Mouse (Mus musculus) bone marrow macrophage, adult 2 months (primary cell): Measurements from ENCODE around the gene Hapln4.

Experiments used
- CTCF ChIP-seq: IDR thresholded peaks from 2 replicates; pipeline ENCODE4 v1.5.1; 2012; ENCODE audit warnings: low read depth, mild to moderate bottlenecking, low read length, moderate library complexity
- POLR2A ChIP-seq: IDR thresholded peaks from 2 replicates; pipeline ENCODE4 v1.6.1; 2012; ENCODE audit warnings: mild to moderate bottlenecking, low read depth, low read length, borderline replicate concordance

GRCm38 (mm10) chr8:70139026-70139857, 56.0 kb downstream of the Hapln4 start, which contains the start of the genes Rfxank, Borcs8 and Mef2b:
- TF ChIP-seq CTCF (no peak), POLR2A (no peak)
